Mouse (Mus musculus): ENCODE results near the gene Otub1.

Otub1 gene

GRCm38 (mm10) chr19:7205753-7206736, at the start of gene Otub1:
Gene Otub1 (minus strand): TSS chr19:7206316.
- peak; percentile 94 for DNase-seq

- DNase-seq, result no peak
Measured at GRCm38 (mm10) chr19:7246021-7246420, 39.9 kb upstream of the Otub1 start.

- DNase-seq, result peak; percentile 95
Measured at GRCm38 (mm10) chr19:7240782-7241690, 34.9 kb upstream of the Otub1 start, which contains the start of gene Naa40. Gene Naa40 (minus strand): TSS chr19:7241183.

GRCm38 (mm10) chr19:7240291-7240690, 34.2 kb upstream of the Otub1 start:
- no peak for DNase-seq

- no peak for DNase-seq
Measured at GRCm38 (mm10) chr19:7239574-7239973, 33.5 kb upstream of the Otub1 start.

- no peak for DNase-seq
Measured at GRCm38 (mm10) chr19:7236742-7237141, 30.6 kb upstream of the Otub1 start.

- no peak for DNase-seq
Measured at GRCm38 (mm10) chr19:7236011-7236410, 29.9 kb upstream of the Otub1 start.

- no peak for DNase-seq
Measured at GRCm38 (mm10) chr19:7235461-7235860, 29.3 kb upstream of the Otub1 start.

GRCm38 (mm10) chr19:7234537-7235221, 28.6 kb upstream of the Otub1 start:
- peak; percentile 86 for DNase-seq

- DNase-seq, result no peak
Measured at GRCm38 (mm10) chr19:7226511-7226914, 20.4 kb upstream of the Otub1 start.

- DNase-seq, result no peak
Measured at GRCm38 (mm10) chr19:7225096-7225690, 19.1 kb upstream of the Otub1 start.

- DNase-seq, result no peak
Measured at GRCm38 (mm10) chr19:7224253-7224652, 18.1 kb upstream of the Otub1 start.

- no peak for DNase-seq
Measured at GRCm38 (mm10) chr19:7223488-7223887, 17.4 kb upstream of the Otub1 start.

- DNase-seq, result no peak
Measured at GRCm38 (mm10) chr19:7222196-7222595, 16.1 kb upstream of the Otub1 start.

- no peak for DNase-seq
Measured at GRCm38 (mm10) chr19:7218753-7219152, 12.6 kb upstream of the Otub1 start.

- DNase-seq, result no peak
Measured at GRCm38 (mm10) chr19:7217926-7218267, 11.8 kb upstream of the Otub1 start.

- DNase-seq, result peak; percentile 98
Measured at GRCm38 (mm10) chr19:7217162-7217925, 11.2 kb upstream of the Otub1 start, which contains the start of gene Cox8a. Gene Cox8a (minus strand): TSS chr19:7217616.

- DNase-seq, result peak; percentile 58
Measured at GRCm38 (mm10) chr19:7214484-7214883, 8.4 kb upstream of the Otub1 start.

GRCm38 (mm10) chr19:7213010-7213409, 6.9 kb upstream of the Otub1 start:
- DNase-seq, result no peak

- DNase-seq, result no peak
Measured at GRCm38 (mm10) chr19:7212216-7212615, 6.1 kb upstream of the Otub1 start.

- no peak for DNase-seq
Measured at GRCm38 (mm10) chr19:7209907-7210646, 4.0 kb upstream of the Otub1 start.
